Mouse (Mus musculus): ENCODE data around the gene Ostf1.

GRCm38 (mm10) chr19:18587118-18587517 is 44.5 kb downstream of the Ostf1 start:
- TF ChIP-seq CTCF (IDR thresholded peaks at IDR 0.05; ENCODE audit: control insufficient read depth, insufficient read depth, insufficient read length): no peak
- TF ChIP-seq MYOD1 (IDR thresholded peaks at IDR 0.05; ENCODE audit: control insufficient read depth, insufficient read length, low read depth): no peak
- TF ChIP-seq USF1 (IDR thresholded peaks at IDR 0.05; ENCODE audit: low read depth): no peak
- TF ChIP-seq CEBPB (IDR thresholded peaks at IDR 0.05; ENCODE audit: low read depth): no peak
